16 mouse cellular contexts compared by ENCODE assay signal in the genomic region with DNA sequence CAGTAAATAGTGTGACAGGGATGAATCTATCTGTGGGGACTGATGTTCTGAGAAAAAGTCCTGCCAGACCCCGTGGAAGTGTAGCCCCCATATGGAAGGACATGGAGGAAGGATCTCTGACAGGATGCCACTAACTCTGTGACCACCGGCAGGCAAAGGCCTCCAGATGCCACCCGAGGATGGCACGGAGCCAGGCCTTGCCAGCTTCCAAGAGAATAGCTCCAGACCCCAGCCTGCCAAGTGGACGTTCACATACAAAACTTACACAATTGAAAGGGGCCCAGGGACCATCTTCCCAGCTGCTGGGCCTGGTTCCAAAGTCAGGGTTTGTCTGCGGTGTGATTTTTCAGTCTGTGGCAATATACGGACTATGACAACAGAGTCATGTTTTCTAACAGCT.
A peak's percentile ranks its signal among the peaks of the same experiment; 100 is the strongest.
DNase-seq lines count a peak whose midpoint lies in the region; ATAC-seq lines count a peak whose summit lies in the region.
"Had no signal": no experiment of that assay in that cellular context is flagged by ENCODE, and none has a peak within 500 bp of the region (broad histone marks: within the 10 kb centered on the region; RNA-seq: fewer than 3 reads in every experiment).

No protein-coding gene starts in this region.

- WGBS in midbrain, embryonic 14.5 days = 58% methylated on average over 7 of the region's 7 CpGs
- 87% methylated on average over 7 of the region's 7 CpGs for WGBS in midbrain, embryonic 11.5 days

- H3K36me3 ChIP-seq in midbrain, embryonic 14.5 days (ENCODE audit: control insufficient read depth, insufficient read depth, low read length) = no peaks in the 10 kb centered on the region
- no peaks in the 10 kb centered on the region for H3K36me3 ChIP-seq in midbrain, embryonic 11.5 days (ENCODE audit: control insufficient read depth, insufficient read depth, low read length)
- H3K36me3 ChIP-seq: heart, embryonic 13.5 days; hindbrain, embryonic 15.5 days; limb, embryonic 10.5 days had no signal

- DNase-seq in adrenal gland, postnatal 10 days = peak; percentile 59
- DNase-seq in adrenal gland, adult 8-10 months = no peak
- DNase-seq in heart, postnatal 4 days = peak; percentile 6
- DNase-seq in heart, adult 9 months (ENCODE audit: low spot score in 2 of 2) = no peak
- peak; percentile 55 for DNase-seq in midbrain, embryonic 14.5 days
- no peak for DNase-seq in midbrain, embryonic 11.5 days (ENCODE audit: low spot score, missing footprints)
- peak; percentile 84 to 87 for DNase-seq in cerebellum, postnatal 10 days
- no peak for DNase-seq in spleen, postnatal 36 days (ENCODE audit: low spot score in 2 of 2)
- DNase-seq: layer of hippocampus, adult 9-11 months; thymus, adult 2 months had no signal

- no peak overlapping the region for H3K9ac ChIP-seq in midbrain, embryonic 14.5 days (replicated peaks; ENCODE audit: low read length)
- no peak overlapping the region for H3K9ac ChIP-seq in midbrain, embryonic 11.5 days (ENCODE audit: low read length)
- H3K9ac ChIP-seq: heart, embryonic 13.5 days; hindbrain, embryonic 15.5 days; liver, embryonic 14.5 days had no signal

- H3K9me3 ChIP-seq in midbrain, embryonic 14.5 days (ENCODE audit: control insufficient read depth, low read length) = no peaks in the 10 kb centered on the region
- no peaks in the 10 kb centered on the region for H3K9me3 ChIP-seq in midbrain, embryonic 11.5 days (ENCODE audit: control insufficient read depth, low read length)
- H3K9me3 ChIP-seq: heart, embryonic 13.5 days; hindbrain, embryonic 15.5 days; limb, embryonic 10.5 days had no signal

- no peak overlapping the region for H3K27ac ChIP-seq in midbrain, embryonic 14.5 days (replicated peaks; ENCODE audit: low read depth, low read length)
- H3K27ac ChIP-seq in midbrain, embryonic 11.5 days (ENCODE audit: low read depth, low read length) = no peak overlapping the region
- H3K27ac ChIP-seq: heart, embryonic 13.5 days; hindbrain, embryonic 15.5 days; limb, embryonic 10.5 days; liver, embryonic 14.5 days had no signal

- no peak overlapping the region for H3K4me3 ChIP-seq in midbrain, embryonic 14.5 days (replicated peaks; ENCODE audit: low read depth, low read length)
- no peak overlapping the region for H3K4me3 ChIP-seq in midbrain, embryonic 11.5 days (ENCODE audit: low read depth, low read length)
- H3K4me3 ChIP-seq: heart, embryonic 13.5 days; hindbrain, embryonic 15.5 days; limb, embryonic 10.5 days; megakaryocyte, embryonic 14.5 days; myocyte had no signal

- H3K4me2 ChIP-seq in midbrain, embryonic 14.5 days (ENCODE audit: low read length) = no peak overlapping the region
- no peak overlapping the region for H3K4me2 ChIP-seq in midbrain, embryonic 11.5 days
- H3K4me2 ChIP-seq: heart, embryonic 13.5 days; hindbrain, embryonic 15.5 days had no signal

- no peaks in the 10 kb centered on the region for H3K4me1 ChIP-seq in midbrain, embryonic 14.5 days (ENCODE audit: control insufficient read depth, insufficient read depth, low read length)
- H3K4me1 ChIP-seq in midbrain, embryonic 11.5 days (ENCODE audit: control insufficient read depth, insufficient read depth, low read length) = no peaks in the 10 kb centered on the region
- H3K4me1 ChIP-seq: heart, embryonic 13.5 days; megakaryocyte, embryonic 14.5 days had no signal

- no peaks in the 10 kb centered on the region for H3K27me3 ChIP-seq in midbrain, embryonic 14.5 days (ENCODE audit: control insufficient read depth, insufficient read depth, low read length)
- H3K27me3 ChIP-seq in midbrain, embryonic 11.5 days (ENCODE audit: control insufficient read depth, insufficient read depth, low read length) = no peaks in the 10 kb centered on the region
- H3K27me3 ChIP-seq: heart, embryonic 13.5 days; hindbrain, embryonic 15.5 days; megakaryocyte, embryonic 14.5 days had no signal

- ATAC-seq in midbrain, embryonic 14.5 days (ENCODE audit: low FRiP score, low TSS enrichment) = no peak
- ATAC-seq in midbrain, embryonic 11.5 days (ENCODE audit: low FRiP score) = no peak

Comparison
In these comparisons a context has a peak if more than half of its experiments do, and no peak if none do; other contexts are left out.
1. DNase-seq: peak in adrenal gland, postnatal 10 days (single experiment), heart, postnatal 4 days (single experiment), midbrain, embryonic 14.5 days (single experiment) and cerebellum, postnatal 10 days (2 of 2); none in adrenal gland, adult 8-10 months (single experiment), heart, adult 9 months (0 of 2), midbrain, embryonic 11.5 days (single experiment) and spleen, postnatal 36 days (0 of 2).